7 mouse cellular contexts compared by ENCODE assay signal in the genomic region with DNA sequence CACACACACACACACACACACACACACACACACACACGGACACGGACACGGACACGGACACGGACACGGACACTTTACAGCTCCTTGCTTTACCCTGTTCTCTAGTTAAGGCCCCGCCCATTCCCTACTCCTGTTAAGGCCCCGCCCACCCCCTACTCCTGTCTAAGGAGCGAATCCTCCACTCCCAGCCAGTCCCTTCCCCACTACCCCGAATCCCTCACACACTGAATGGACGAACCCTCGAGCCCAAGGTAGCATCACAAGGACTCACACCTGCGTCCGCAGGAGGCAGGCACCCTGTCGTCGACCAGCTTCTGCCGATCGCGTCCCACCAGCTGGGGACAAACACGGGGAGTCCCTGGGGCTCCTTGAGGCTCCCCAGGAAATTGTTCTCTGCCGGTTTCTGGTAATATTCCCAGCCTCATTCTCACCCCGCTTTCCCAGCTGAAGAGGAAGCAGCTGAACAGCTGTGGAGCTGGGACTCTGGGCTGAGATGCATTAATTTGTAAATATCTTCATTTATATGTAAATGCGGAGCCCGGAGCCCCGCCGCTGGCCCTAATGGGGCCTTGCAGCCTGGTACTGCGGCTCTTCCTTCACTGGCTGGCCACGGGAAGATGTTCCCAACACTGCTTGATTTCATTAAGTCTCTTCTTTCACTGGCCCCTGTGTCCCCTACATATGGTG.
DNase-seq lines count a peak whose midpoint lies in the region; ATAC-seq and TF ChIP-seq lines count a peak whose summit lies in the region.

No protein-coding gene starts in this region.

- H3K9ac ChIP-seq in forebrain, postnatal 0 days, result 0 out of 2 replicates have a peak overlapping the region, but pooled peaks have one; percentile 28
- peak overlapping the region; percentile 48; the same call in 1 of the 2 replicates for H3K9ac ChIP-seq in midbrain, embryonic 11.5 days (ENCODE audit: low read length)

- H3K27ac ChIP-seq in forebrain, postnatal 0 days (ENCODE audit: low read depth, low read length), result no peak overlapping the region
- H3K27ac ChIP-seq in midbrain, embryonic 11.5 days (ENCODE audit: low read depth, low read length), result peak overlapping the region; percentile 67

- H3K4me3 ChIP-seq in E14TG2a.4 (replicated peaks; ENCODE audit: low read length), result peak overlapping the region; percentile 72
- H3K4me3 ChIP-seq in forebrain, postnatal 0 days (ENCODE audit: low read depth, low read length), result 0 out of 2 replicates have a peak overlapping the region, but pooled peaks have one; percentile 14
- H3K4me3 ChIP-seq in midbrain, embryonic 11.5 days (ENCODE audit: low read depth, low read length), result peak overlapping the region; percentile 20; the same call in 1 of the 2 replicates

- H3K36me3 ChIP-seq in E14TG2a.4 (ENCODE audit: insufficient read depth, low read length), result no peaks in the 10 kb centered on the region
- no peaks in the 10 kb centered on the region for H3K36me3 ChIP-seq in forebrain, postnatal 0 days (ENCODE audit: insufficient read depth)
- no peaks in the 10 kb centered on the region for H3K36me3 ChIP-seq in midbrain, embryonic 11.5 days (ENCODE audit: control insufficient read depth, insufficient read depth, low read length)

- intact Hi-C loops in left cerebral cortex, postnatal 10 days (cut with DNase I), result loop anchor here (5.0 kb wide), 1 partner anchor 144 kb away; a partner anchor contains a TSS

- no peaks in the 10 kb centered on the region for H3K9me3 ChIP-seq in E14TG2a.4 (ENCODE audit: low read length)
- H3K9me3 ChIP-seq in forebrain, postnatal 0 days (ENCODE audit: low read length), result no peaks in the 10 kb centered on the region
- no peaks in the 10 kb centered on the region for H3K9me3 ChIP-seq in midbrain, embryonic 11.5 days (ENCODE audit: control insufficient read depth, low read length)

- peak; percentile 91 for DNase-seq in ES-CJ7 (ENCODE audit: low read depth, low spot score)
- DNase-seq in forebrain, postnatal 0 days, result peak; percentile 70
- DNase-seq in midbrain, embryonic 11.5 days (ENCODE audit: low spot score, missing footprints), result peak; percentile 93
- no peak for DNase-seq in frontal cortex, adult 2 months (ENCODE audit: extremely low spot score in 1 of 2, low spot score in 1 of 2)
- no peak for DNase-seq in thymus, postnatal 14 days
- DNase-seq in left cerebral cortex, postnatal 10 days (ENCODE audit: extremely low spot score in 1 of 2, low spot score in 2 of 2), result no peak

- H3K4me2 ChIP-seq in forebrain, postnatal 0 days (ENCODE audit: low read depth), result peak overlapping the region; percentile 44
- peak overlapping the region; percentile 46 for H3K4me2 ChIP-seq in midbrain, embryonic 11.5 days

- H3K4me1 ChIP-seq in E14TG2a.4 (replicated peaks; ENCODE audit: low read depth, low read length), result peaks cover 84% of the 10 kb centered on the region
- H3K4me1 ChIP-seq in forebrain, postnatal 0 days (ENCODE audit: insufficient read depth), result peaks cover 7% of the 10 kb centered on the region; the same call in 1 of the 2 replicates
- H3K4me1 ChIP-seq in midbrain, embryonic 11.5 days (ENCODE audit: control insufficient read depth, insufficient read depth, low read length), result peaks cover 19% of the 10 kb centered on the region

- 2% methylated on average over 28 of the region's 28 CpGs for WGBS in forebrain, postnatal 0 days
- 1% methylated on average over 28 of the region's 28 CpGs for WGBS in midbrain, embryonic 11.5 days

- no peak for TF ChIP-seq CTCF in E14TG2a.4 (conservative IDR thresholded peaks at IDR 0.05; ENCODE audit: low read length)
- TF ChIP-seq CTCF in forebrain, postnatal 0 days (IDR thresholded peaks at IDR 0.05; ENCODE audit: low read depth), result no peak

- ATAC-seq in forebrain, postnatal 0 days, result peak; percentile 58
- peak; percentile 57 for ATAC-seq in midbrain, embryonic 11.5 days (ENCODE audit: low FRiP score)

- peaks cover 6% of the 10 kb centered on the region for H3K27me3 ChIP-seq in E14TG2a.4 (ENCODE audit: insufficient read depth, low read length)
- no peaks in the 10 kb centered on the region for H3K27me3 ChIP-seq in forebrain, postnatal 0 days (ENCODE audit: insufficient read depth, low read length)
- peaks cover 7% of the 10 kb centered on the region for H3K27me3 ChIP-seq in midbrain, embryonic 11.5 days (ENCODE audit: control insufficient read depth, insufficient read depth, low read length)

Comparison
In these comparisons a context has a peak if more than half of its experiments do, and no peak if none do; other contexts are left out.
1. H3K4me3 ChIP-seq: peak in every context shown above with its lines; median percentile 72 in E14TG2a.4; 20 in midbrain, embryonic 11.5 days; 14 in forebrain, postnatal 0 days.
2. DNase-seq: peak in ES-CJ7 (single experiment), forebrain, postnatal 0 days (single experiment) and midbrain, embryonic 11.5 days (single experiment); none in frontal cortex, adult 2 months (0 of 2), thymus, postnatal 14 days (single experiment) and left cerebral cortex, postnatal 10 days (0 of 2).